Mouse (Mus musculus) c-Kit-positive CD71-positive TER-119-positive erythroid progenitor cells, embryonic 14.5 days (primary cell): Measurements from ENCODE around the gene Bcat2.
A peak's percentile ranks its signal among the peaks of the same experiment; 100 is the strongest.

ENCODE experiments used
- DNase-seq: peaks from one replicate; pipeline ENCODE4 v3.0.0-alpha.2; 2013; ENCODE audit warnings: low spot score

The Bcat2 gene

DNA sequence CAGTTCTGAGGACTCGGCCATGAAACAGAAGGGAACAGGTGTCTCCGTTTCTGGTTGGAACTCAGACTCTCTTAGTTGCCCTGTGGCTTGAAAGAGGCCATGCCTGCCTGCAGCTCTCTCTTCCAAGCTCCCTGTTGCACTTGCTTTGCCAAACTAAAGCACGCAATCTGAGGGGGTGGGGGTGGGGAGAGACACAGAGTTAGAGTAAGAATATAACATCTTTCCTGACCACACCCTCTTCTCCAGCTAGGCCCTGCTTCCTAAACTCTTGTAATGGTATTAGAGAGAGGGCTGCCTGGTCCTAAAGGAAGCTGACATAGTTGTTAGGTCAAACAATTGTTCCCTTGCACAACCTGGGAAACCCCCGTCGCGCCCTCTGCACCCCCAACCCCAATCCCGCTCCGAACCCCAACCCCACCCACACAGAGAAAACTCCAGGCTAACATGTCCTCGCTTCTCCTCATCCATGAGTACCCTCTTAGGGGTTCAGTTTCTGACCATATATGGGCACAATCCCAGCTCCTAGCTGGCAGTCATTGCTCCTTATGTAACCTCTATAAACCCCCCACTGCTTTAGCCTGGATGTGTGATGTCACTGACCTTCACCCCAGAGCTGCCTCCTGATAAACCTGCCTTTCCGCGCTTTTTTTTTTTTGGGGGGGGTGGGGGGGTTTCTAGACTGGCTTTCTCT lies 19.0 kb upstream of the Bcat2 start:
- no peak for DNase-seq

- DNase-seq = no peak
Observed at GRCm38 (mm10) chr7:45551512-45551883, 18.5 kb upstream of the Bcat2 start.

- DNase-seq = no peak
Observed at GRCm38 (mm10) chr7:45553519-45553918, 16.4 kb upstream of the Bcat2 start.

DNA sequence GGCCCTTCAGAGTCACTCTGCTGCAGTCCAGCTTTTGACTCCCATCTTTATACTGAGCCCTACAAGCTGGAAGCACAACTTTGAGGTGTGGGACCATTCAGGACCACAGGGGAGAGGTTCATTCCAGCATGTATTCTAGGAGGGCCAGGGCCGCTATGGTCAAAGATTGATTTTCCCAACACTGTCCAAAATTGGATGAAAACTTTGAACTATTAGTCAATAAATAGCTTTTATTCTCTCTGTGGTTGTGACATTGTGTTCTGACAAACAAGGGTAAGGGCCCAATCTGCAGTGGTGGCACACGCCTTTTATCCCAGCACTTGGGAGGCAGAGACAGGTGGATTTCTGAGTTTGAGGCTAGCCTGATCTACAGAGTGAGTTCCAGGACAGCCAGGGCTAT lies 16.0 kb upstream of the Bcat2 start:
- DNase-seq = no peak

DNA sequence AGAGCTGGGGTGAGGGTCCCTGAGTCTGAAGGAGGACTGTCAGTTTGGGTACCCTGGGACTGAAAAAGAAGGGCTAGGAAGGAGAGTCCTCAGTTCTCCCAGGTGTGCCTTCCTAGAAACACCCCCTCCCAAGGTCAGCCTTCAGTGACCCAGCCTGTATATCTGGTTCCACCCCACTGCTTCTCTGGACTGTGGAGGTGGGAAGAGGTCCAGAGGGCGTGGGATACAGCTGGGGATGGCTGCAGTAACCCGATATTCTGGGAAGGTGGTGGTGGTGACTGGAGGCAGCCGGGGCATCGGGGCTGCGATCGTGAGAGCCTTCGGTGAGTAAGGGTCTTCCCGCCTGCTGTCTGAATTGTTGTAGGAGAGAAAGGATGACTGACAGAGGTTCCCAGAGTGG lies 15.2 kb upstream of the Bcat2 start, which contains the start of gene Hsd17b14:
Gene Hsd17b14 (plus strand): TSS at position 150 of the 400 bp plus-strand sequence.
- DNase-seq = no peak

- DNase-seq = peak; percentile 73
Observed at GRCm38 (mm10) chr7:45555787-45556186, 14.2 kb upstream of the Bcat2 start.

- no peak for DNase-seq
Observed at GRCm38 (mm10) chr7:45558907-45559306, 11.0 kb upstream of the Bcat2 start.

GRCm38 (mm10) chr7:45560241-45560640 lies 9.7 kb upstream of the Bcat2 start:
- DNase-seq = no peak

DNA sequence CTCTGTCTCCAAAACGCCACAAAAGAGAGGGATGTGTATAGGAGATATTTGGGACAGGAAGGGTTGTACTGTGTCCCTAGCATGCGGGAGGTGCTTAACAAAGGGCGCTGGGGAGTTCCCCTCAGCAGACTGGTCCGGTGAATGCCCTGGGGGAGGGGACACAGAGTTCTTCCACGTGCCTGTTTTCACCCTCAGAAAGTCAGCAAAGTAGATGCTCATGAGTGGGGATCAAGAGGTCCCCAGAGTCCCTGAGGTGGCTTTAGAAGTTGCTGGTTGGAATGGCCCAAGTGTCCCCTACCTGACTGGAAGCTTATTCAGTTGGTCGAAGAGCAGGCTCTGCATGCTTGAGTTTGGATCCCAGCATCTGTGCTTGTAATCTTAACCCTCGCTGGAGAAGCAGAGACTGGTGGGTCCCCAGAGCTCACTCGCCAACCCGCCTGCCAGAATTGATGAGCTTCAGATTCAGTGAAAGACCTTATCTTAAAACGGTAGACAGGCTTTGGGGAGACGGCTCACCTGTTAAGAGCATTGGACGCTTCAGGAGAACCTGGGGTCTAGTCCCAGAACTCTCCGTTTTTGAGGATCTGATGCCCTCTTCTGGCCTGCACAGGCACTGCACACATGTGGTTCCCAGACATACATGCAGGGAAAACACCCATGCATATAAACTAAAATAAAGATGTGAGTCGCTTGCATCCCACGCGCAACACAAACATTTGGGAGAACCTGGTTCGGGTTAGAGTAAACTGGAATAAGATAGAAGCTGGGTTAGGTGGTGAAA lies 8.9 kb upstream of the Bcat2 start:
- peak; percentile 74 for DNase-seq

DNA sequence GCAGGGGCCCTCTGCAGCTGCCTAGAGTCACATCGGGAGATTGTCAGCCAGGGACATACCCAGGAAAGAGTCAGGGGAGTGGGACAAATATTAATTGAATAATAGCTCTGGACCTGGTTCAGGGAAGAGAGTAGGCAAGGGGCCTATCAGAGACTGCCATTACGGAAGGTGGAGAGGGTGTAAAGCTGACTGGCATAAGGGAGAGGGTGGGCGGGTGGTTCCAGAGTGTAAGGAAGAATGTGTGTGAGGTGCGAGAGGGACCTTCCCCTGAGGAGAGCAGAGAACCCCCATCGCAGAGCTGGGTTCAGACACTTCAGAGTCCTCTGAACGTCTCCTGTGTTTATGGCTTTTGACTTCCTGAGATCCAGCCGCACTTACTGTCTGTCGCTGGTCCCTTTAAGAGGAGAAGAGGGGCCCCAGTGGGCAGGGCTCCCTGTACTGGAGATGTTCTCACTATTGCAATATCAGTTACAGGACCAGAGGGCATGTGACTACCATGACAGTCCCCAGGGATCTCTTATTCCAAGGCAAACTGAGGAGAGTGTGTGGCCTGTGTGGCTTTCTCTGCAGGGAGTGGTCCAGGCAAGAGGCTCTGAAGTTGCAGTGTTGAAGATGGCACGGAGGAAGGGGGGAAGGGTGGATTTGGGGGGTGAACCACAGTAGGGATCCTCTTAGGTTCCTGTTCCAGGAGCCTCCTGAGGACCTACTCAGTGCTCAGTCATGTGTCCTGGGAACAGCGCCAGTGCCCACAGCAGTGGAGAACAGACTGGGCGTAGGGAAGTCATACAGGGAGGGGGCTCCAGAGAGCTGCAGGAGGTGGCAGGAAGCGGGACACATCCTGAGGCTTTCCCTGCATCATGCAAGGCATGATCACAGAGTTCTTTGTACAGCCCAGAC lies 8.1 kb upstream of the Bcat2 start:
- peak; percentile 56 for DNase-seq

DNA sequence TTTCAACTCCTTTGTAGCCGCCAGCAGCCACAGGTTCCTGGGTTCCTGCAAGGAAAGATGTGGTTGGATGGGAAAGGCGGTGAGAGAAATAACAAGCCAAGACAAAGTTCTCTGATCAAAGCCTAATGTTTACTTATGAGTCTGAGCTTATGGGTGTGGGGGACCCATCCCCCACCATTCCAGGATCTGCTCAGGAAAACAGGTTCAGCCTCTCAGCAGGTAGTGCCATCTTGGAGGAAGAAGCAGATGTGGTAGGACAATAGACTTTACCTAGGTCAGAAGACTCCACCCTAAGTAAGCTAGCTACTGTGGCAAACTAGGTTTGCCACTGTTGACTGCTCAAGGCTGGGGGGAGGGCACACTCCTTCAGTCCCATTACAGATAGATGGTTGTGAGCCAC lies 5.1 kb upstream of the Bcat2 start:
- no peak for DNase-seq

GRCm38 (mm10) chr7:45565446-45565845 lies 4.5 kb upstream of the Bcat2 start:
- DNase-seq = no peak

GRCm38 (mm10) chr7:45567112-45567779 lies 2.7 kb upstream of the Bcat2 start:
- DNase-seq = no peak

DNA sequence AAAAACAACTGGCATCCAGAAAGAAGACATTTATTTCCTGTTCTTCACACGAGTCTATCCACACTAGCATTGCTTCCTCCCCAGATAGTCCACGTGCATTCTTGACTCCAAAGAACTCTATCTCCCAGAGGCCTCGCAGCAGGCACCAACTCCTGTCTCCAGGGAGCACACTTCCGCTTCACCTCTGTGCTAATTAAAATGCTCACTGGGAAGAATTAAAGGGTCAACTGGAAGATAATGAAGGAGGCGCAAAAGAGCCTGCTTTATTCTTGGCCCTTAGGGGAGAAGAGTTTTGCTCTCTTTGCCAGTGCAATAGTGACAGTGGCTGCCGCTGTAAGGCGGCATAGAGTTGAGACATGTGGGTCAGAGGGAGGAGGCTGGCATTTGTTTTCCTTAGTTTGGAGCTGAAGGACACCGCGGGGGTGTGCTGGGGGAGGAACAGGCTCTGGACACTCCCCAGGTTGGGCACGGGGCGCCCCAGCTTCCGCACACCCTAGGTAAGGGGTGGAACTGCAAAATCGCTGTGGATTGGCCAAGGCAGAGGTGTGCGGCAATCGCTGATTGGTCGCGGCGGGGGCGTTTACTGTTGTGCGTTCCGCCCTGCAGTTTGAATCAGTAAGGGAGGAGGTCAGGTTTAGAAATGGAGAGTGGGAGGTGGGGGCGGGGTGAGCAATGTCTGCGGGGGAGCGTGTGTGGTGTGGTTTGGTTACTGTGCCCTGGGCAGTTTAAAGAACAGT lies 2.0 kb upstream of the Bcat2 start:
- peak; percentile 89 for DNase-seq

GRCm38 (mm10) chr7:45568601-45569473 lies 1.1 kb upstream of the Bcat2 start:
- peak; percentile 59 for DNase-seq

GRCm38 (mm10) chr7:45571966-45572365 lies 2.0 kb downstream of the Bcat2 start:
- no peak for DNase-seq

DNA sequence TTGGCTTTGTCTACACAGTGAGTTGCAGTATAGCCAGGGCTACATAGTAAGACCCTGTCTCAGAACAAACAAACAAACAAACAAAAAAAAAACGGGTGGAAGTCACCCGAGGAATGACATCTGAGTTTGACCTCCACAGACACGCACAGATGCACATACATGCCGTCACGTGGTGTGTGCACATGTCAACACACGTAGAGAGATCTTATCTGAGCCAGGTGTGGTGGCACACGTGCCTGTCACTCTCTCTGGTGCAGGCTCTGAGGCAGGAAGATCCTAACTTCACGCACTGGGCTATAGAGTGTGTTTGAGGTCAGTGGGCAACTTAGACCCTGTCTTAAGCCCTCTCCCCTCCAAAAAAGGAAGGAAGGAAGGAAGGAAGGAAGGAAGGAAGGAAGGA lies 4.0 kb downstream of the Bcat2 start:
- DNase-seq = no peak

GRCm38 (mm10) chr7:45574472-45575379 lies 4.8 kb downstream of the Bcat2 start:
- DNase-seq = no peak

GRCm38 (mm10) chr7:45585923-45586322 lies 16.0 kb downstream of the Bcat2 start:
- no peak for DNase-seq
